Mouse (Mus musculus): ENCODE data around the gene Sh3yl1.

- TF ChIP-seq CTCF (conservative IDR thresholded peaks at IDR 0.05 in 1 of 2, IDR thresholded peaks at IDR 0.05 in 1 of 2; ENCODE audit: low read depth in 2 of 2, low read length in 2 of 2) (no peak), KAT2A (IDR thresholded peaks at IDR 0.05; ENCODE audit: insufficient replicate concordance, low read length) (no peak), EP300 (IDR thresholded peaks at IDR 0.05; ENCODE audit: low read length) (no peak), UBTF (IDR thresholded peaks at IDR 0.05; ENCODE audit: low read depth, low read length) (no peak), POLR2A (IDR thresholded peaks at IDR 0.05; ENCODE audit: low read depth, low read length) (no peak), ZMIZ1 (IDR thresholded peaks at IDR 0.05; ENCODE audit: low read depth, low read length) (no peak)
Measured at GRCm38 (mm10) chr12:30864347-30864746, 47.1 kb upstream of the Sh3yl1 start.

Measured in CH12.LX (cell line).